Mouse (Mus musculus): Measurements from ENCODE around the gene Itgam.
"Not testable (repeated sequence)": the region's sequence is repeated elsewhere in the genome, so short reads cannot be mapped to it uniquely, and the experiment has no call there.

Gene Itgam

DNA sequence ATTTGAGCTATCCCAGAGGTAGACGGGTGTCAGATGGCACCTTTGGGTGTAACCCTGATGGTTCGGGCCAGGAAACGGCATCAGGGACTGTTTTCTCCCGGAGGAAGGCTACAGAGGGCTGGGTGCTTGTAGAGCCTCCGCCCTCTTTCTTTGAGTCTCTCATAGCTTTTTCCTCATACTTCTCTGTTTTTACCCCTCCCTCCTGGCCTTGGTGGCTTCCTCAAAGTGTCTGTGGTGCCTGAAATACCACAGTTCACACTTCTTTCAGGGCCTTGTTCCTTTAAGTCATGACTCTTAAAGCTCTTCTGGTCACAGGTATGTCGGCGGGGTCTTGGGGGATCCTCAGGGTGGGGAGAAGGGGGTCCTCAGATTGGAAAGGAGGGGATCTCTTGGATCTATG, at the start of gene Itgam, which contains the start of gene Gm49368:
Gene Itgam, plus strand, starts transcription at position 185 of the 400 bp plus-strand sequence.
Gene Gm49368, plus strand, starts transcription at position 228 of the 400 bp plus-strand sequence.
- no peak for DNase-seq

DNA sequence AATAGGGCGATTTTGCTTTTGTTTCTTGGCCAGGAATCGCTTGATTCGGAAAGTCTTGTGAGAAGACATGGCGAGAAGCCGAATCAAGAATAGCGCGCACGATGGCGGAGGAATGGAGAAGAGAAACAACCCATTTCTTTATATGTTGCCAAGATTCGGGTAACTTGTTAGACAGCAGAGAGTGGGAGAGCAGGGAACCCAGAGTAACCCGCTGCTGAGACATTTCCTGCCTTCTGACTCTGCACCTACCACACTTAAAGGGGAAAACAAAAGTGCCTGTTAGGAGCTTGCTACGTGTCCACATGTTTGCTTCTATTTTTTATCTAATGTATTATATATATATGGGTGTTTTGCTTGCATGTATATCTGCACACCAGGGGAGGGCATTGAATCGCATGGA, 49.3 kb upstream of the Itgam start:
- peak; percentile 38 for DNase-seq

DNA sequence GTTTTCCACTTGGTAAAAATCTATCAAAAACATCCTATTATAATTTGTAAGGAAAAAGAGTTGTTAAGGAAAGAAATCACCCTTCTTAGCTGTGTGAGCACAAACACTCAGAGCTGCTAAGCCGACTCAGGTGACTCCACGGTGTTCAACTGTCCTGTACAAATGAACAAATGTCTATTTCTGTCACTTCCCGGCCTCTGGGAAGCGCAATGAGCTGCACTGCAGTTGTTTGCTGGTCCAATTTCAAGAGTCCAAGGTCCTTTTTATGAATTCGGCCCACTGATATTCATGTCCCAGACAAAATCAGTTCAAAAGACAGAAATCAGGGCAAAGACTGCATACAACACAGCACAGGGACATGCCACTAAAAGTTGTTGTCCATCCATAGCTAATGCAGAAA, 46.3 kb upstream of the Itgam start:
- not testable (repeated sequence) for DNase-seq

DNA sequence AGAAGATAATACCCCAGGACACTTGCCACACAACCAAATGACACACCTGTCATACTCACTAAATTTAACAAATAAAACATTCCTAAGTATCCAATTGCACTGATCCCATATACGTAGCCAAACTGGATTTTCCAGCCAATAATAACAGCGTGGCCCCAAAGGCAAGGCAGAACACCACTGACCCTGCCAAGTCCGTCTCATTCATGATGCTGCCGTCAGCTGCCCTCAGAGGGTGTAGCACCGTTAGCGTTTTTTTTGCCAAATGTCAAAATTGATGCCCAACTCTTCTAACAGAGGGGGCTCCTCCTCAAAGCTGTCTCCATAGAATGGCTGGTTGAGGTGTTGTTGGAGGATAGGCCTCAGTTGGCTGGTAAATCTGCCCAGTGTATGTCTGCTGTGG, 45.8 kb upstream of the Itgam start:
- no peak for DNase-seq

DNA sequence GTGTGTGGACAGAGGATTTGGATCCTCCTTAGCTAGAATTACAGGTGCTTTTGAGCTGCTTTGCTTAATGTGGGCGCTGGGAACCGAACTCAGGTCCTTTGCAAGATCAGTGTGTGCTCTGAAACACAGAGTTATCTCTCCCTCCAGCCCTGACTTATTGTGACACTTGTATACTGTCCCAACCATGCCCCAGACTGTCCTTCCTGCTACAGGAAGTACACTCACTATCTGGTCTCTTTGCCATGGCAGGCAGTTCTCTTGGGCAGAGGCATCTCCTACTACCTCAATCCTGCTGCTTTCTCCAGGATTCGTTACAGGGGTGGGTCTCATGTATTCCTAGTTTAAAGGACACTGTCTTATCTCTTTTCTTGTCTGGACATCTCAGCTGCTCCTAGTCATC, 44.2 kb upstream of the Itgam start:
- no peak for DNase-seq

DNA sequence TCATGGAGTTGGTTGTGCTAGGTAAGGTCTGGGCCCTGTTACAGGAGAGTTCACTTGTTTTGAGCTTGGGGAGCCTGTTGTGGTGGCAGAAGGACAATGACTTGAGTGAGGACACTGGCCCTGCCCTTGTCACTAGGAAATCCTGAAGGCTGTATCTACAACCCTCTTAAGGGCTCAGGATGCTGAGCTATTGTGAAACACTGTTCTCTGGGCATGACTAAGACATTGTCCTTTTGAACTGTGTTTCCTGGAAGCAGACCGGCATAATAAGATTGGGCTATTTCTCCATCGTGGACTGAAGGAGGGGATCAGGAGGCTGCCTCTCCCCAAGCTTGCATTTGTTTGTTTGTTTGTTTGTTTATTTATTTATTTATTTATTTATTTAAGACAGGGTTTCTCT, 43.3 kb upstream of the Itgam start:
- no peak for DNase-seq

DNA sequence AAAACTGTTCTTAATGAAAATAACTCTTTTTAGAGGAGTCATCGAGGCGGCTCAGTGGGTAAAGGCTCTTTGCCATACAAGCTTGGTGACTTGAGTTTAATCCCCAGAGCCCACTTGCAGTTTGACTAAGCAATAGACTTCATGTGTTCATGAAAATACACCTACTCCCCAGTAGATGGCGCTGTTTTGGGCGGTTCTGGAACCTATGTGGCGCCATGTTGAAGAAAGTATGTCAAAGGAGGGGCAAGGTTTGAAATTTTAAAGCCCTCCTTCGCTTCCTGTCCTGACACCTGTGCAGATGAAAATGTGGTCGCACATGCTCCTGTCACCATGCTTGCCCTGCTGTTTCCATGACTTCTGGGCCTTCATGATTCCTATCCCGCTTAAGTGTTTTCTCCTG, 39.5 kb upstream of the Itgam start:
- DNase-seq = peak; percentile 54

DNA sequence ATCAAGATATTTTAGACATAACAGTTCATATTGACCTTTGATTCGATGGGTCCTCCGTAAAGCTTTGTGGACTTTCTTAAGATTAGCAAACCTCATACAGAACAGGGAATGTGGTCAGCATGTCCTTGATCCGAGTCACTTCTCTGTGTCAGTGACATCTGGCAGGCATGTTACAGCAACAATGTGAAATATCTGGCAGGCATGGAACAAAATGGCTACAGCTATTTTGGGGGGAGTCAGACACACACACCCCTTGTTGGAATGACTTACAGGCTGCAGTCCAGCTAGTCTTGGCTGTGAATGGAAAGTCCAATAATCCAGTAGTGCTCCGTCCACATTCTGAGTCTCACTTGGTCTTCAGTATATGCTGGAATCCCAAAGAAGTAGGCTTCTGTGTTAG, 38.9 kb upstream of the Itgam start:
- no peak for DNase-seq

DNA sequence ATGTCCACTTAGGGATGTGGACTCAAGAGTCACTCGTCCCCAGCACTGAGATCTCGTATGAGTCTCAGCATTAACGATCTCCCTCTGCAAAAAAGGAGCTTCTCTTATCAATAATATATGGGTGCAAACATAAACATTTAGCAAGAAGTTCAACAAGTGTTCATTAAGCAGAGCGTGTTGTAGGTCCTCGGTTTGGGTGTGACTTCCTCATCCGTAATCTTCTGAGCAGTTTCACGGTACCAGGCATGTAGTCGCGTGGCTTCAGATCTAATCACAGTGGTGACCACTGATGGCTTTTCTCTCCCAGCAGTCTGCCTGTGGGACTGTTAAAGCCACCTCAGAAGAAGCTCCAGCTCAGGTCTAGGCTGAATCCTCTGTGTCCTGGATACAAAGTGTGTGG, 38.1 kb upstream of the Itgam start:
- no peak for DNase-seq

DNA sequence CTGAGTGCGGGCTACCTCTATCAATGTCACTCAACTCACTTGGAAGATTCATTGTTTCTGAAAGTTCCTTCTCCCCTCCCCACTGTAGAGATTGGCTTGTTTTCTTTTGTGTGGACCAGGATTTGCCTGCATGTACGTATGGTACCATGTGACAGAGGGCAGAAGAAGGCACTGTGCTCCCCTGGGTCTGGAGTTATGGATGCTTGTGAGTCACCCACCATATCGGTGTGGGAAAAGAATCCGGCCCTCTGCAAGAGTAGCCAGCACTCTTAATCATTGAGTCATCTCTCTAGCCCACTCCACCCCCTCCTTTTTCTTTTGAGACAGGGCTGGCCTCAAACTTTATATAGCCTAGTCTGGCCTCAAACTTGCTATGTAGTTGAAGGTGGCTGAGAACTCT, 37.5 kb upstream of the Itgam start:
- no peak for DNase-seq

DNA sequence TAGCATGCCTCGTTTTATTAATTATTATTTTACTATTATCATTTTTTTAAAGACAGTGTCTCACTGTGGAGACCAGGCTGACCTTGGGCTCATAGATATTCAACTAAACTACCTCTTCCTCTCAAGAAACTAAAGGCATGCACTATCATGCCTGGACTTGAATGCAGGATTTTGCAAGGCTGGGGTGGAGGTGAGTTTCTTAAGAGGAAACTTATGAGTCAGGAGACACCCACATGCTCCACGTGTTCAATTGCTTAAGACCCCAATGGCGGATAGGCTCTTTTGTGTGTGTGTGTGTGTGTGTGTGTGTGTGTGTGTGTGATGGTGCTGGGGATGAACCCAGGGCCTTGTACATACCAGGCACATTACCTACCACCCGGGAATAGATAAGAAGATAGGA, 37.1 kb upstream of the Itgam start:
- no peak for DNase-seq

DNA sequence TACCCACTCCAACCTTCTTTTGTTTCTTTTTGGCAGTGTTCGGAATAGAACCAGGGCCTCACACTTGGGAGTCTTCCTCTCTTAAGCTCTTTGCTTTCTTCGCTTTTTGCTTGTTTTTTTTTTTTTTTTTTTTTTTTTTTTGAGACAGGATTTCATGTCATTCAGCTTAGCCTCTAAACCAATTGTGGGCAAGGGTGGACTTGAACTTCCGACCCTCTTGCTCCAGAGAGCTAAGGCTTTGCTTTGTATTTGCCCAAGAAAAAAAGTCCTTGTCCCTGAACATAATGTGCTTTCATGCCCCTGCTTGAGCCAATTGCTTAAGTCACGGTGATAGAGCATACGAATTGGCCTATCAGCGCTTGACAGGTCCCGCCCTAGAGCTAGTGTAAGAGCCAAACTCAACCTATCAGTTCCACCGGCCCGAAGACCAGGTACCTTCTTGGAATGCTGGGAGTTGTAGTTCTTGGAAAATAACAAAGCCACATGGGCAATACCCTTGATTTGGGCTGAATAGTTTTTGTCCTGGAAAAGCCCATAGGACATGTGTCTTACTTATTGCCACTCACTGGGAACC, 30.9 kb upstream of the Itgam start:
- no peak for DNase-seq

DNA sequence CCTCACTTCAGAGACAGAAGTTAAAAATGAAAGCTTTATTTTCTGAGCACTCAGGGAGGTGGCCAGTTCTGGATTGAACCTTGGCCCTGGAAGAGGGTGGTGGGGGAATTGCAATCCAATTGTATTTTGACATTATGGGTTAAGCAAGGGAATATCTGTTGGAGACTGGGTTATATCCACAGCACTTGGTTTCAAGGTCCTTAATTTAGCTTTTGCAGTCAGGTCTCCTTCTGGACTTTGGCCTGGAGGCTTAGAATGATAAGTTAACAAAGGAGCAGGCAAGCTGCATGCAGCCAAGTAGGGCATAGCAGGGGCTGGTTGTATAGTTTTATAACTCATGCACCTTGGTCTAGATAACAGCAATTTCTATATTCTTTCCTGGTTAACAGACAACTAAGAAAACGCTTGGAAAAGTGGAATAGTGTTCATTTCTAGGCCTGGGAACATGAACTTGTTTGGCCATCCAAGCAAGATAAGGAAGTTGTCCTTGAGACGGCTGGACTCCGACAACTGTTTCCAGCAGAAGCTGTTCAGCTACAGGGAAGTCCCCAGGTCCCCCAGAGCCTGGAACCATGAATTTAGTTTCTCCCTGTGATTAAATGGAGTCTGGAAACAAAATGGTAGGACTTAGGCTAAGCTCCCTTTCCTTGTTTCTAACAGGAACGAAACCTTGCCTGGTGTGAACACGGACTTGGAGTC, 30.0 kb upstream of the Itgam start:
- DNase-seq = no peak

DNA sequence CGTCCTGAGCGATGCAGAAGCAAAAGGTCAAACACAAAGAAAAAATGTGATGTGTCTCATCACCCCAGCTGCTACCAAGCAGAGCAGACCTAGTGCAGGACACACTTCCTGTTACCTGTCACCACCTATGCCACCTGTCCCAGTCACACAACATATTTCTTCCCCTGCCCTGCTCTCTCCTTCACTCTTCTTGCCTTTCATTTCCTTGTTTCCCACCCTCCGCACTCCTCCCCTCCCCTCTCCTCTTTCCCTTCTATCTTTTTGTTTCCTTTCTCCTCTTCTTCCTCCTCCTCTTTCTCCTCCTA, 29.5 kb upstream of the Itgam start:
- no peak for DNase-seq

DNA sequence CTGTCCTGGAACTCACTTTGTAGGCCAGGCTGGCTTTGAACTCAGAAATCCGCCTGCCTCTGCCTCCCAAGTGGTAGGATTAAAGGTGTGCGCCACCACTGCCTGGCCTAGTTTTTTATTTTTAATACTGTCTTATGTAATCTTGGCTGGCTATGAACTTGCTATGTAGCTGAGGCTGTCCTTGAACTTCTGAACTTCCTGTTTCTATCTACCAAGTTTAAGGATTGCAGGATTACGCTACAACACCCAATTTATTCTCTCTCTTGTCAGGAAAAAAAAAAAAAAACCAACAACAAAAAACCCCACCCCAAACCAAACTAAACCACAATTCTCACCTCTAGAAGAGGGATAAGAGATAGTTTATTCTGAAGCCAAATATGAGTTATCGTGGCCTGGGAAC, 28.8 kb upstream of the Itgam start:
- DNase-seq = no peak

DNA sequence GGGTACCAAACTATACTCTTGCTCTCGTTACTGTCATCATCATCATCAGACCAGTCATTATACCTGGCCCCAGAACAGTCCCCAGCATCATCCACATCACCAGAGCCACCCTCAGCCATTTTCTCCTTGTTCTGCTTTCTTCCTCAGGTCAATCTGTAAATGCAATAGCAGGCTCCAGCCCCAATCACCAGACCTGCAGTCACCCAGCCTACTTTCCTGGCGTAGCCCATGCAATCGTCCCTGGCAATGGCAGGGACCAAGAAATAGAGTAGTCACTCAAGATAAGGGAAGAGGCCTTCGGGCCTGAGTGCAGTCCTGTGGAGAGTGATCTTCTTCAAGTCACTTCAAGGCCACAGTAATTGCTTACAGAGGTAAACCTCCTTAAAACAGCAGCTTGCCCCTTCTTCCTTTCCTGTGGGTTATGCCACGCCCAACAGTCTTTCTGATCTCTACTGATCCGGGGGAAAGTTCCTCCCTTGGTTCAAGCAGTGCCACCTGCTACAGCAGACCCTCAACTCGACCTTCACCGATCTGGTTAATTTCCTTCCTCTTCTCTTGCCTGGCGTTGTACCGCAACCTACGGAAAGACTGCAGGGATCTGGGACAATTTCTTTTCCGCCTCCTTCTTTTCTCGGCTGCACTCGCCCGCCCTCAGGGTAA, 20.1 kb upstream of the Itgam start:
- DNase-seq = not testable (repeated sequence)

DNA sequence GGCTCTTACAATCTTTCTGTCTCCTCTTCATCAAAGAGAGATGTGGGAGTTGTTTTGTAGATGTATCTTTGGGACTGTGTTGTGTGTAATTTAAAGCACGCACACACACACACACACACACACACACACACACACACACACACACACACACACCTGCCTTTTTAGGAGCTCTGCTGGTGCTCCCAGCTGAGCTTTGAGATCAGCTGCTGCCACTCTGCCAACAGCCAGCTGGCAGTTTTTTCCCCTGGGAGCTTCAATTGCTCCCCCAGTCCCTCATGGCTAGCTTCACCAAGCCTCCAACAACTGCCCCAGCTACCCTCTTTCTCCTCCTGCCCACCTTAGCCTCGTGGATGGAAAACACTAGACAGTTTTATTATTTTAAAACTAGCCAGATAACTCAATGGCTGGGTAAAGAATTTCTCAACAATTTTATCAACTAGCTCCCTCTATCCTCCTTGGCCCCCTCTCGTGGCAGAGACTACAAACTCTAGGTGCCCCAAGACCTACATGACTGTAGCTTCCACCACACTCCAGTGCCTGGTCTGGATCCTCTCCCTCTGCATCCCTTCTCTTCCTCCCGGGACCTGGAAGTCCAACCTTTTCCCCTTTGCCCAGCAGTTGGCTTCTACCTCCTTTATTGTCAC, 18.2 kb upstream of the Itgam start:
- DNase-seq = peak; percentile 76

DNA sequence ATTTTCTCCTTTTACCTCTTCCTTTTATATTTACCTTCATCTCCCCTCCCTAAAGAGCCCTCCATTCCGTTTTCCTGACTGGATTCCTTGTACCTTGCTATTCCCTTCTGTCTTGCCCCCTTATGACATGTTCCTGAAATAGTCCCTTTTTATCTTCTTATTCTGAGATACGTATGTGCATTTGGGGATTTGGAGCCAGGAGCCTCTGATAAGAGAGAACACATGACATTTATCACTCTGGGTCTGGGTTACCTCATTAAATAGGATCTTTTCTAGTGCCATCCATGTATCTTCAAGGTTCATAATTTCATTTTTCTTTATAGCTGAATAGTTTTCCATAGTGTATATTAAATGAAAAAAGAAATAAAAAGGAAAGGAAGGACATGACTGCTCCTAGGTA, 16.8 kb upstream of the Itgam start:
- no peak for DNase-seq

DNA sequence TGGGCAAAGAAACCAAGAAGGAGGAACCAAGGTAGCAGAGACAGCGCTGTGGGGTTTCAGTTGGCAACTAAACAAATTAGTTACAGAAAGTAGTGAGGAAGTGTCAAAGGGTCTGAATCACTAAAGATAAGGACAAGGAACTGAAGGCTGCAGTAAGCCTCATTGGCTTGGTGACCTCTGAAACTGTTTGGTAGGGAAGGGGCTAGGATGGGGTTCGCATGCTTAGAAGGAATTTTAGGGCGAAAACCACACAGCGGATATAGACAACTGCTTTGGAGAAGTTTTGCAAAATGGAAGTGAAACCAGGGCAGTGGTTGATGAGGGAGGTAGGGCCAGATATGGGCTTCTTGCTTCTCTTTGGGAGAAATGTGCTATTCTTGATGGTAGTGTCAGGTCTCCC, 13.6 kb upstream of the Itgam start:
- DNase-seq = no peak

DNA sequence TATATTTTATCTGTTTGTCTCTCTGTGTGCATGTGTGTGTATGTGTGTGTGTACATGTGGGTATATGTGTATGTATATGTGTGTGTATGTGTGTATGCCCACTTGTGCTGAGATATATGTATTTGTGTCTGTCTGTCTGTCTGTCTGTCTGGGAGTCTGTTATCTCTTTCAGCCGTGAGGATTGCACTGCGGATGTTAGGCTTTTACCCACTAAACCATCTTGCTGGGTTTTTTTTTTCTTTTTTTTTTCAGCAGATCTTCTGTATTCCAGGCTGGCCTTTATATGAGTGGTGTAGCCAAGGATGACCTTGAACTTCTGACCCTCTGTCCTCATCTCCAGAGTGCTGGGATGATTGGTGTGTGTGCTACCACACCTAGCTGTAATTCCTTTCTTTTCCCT, 13.2 kb upstream of the Itgam start:
- no peak for DNase-seq

DNA sequence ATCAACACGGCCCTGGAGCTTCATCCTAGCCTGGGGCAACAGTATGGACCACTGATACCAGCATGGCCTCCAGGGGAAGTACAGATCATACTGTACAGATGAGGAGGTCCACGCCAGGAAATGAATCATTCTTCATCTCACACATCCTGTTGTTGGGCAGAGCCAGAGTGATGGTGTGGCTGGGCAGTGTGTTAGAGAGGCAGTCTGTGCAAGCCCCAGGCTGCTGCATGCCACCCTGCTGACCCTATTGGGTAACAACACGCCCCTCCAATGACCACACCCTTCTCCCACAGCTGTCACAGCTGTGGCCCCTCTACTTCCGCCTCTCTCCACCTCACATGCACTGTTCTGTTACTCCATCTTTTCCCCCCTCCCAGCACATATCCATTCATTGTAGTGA, 11.7 kb upstream of the Itgam start:
- DNase-seq = no peak

DNA sequence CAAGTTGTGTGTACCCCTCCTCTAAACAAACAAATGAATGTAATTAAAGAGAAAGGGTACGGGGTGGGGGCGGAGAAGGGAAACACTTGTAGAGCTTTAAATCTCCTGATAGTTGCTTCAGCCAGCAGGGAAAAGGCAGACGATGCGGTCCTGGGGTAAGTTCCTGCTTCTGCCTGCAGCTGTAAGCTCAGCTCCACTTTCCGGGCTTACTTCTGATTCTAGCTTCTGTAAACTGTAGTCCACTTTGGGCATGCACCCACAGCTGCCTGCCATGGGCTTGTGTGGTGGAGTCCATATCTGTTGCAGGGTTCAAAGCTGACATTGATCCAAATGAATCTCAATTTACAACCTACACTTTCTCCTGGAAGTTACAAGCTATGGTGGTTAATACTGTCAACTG, 9.4 kb upstream of the Itgam start:
- DNase-seq = no peak

DNA sequence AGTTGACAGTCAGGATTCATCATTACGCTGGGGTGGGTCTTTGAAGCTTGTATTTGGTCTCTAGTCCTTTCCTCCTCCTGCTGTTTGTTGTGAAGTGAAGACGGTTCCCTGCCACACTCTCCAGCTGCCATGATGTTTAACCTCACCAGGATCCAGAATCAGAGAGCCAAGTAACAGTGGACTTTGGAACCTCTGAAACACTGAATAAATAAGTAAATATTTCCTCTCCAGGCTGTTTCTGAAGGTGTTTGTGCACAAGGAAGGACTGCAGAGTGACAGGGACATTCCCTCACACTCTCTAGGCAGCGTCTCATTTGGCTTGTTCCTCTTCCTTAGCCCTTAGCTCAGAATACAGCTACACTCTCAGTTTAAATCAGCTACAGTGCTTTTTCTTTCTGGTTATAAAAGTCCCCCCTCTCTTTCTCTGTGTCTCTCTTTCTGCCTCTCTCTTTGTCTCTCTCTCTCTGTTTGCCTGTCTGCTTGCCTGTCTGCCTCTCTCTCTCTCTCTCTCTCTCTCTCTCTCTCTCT, 5.5 kb upstream of the Itgam start:
- no peak for DNase-seq

DNA sequence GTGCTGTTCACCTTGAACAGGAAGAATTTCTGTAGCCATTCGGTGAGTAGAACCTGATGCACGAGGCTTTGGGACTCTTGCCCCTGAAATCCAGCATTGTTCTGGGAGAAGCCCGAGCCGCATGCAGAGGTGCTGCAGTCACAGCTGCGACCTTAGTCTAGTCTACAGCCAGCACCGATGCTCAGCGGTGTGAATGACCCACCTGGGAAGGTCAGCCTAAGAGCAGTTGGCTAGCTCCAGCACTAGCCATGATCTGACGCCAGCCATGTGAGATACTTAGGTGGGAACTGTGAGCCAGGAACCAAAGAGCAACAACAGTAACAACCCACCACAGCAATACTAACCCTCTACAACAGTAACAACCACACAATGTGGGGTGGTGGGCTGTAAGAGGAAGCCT, 4.6 kb upstream of the Itgam start:
- peak; percentile 41 for DNase-seq

Measured in thymus, postnatal 4 days (tissue).